Mouse (Mus musculus) liver, embryonic 18 days (tissue): Measurements from ENCODE around the gene Dido1. TPM values are rescaled to one million over a fixed set of nuclear protein-coding genes. Genes with fewer than 3 reads are reported as not detected.

ENCODE experiments used
- polyA plus RNA-seq: library from polyadenylated mRNA; depleted of rRNA; stranded (reverse); fragments of >200 nt; gene quantifications from 2 replicates; pipeline ENCODE4 v1.2.3, GENCODE M21; 2012; rRNA removed

Dido1 gene
- 10.1 and 13.0 TPM in 2 replicates for polyA plus RNA-seq

DNA sequence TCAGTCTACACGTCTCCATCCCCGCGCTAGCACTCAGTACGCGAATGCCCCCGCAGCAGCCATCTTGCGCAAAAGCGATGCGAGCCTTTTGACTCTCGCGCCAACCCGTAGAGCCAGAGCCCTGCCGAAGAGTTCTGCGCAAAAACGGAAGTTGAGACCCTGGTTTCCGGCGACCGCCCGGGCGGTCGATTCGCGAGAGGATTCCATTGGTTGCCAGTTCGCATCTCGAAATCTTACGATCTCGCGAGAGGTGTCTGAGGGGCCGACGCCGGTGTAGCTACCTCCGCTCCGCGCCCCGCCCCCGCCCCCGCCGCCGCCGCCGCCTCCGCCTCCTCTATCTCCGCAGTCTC lies at the start of gene Dido1, which contains the start of gene Gid8:
Dido1 (minus strand) TSS at position 77 of the 350 bp plus-strand sequence.
Gid8 (plus strand) TSS at position 195 of the 350 bp plus-strand sequence.

DNA sequence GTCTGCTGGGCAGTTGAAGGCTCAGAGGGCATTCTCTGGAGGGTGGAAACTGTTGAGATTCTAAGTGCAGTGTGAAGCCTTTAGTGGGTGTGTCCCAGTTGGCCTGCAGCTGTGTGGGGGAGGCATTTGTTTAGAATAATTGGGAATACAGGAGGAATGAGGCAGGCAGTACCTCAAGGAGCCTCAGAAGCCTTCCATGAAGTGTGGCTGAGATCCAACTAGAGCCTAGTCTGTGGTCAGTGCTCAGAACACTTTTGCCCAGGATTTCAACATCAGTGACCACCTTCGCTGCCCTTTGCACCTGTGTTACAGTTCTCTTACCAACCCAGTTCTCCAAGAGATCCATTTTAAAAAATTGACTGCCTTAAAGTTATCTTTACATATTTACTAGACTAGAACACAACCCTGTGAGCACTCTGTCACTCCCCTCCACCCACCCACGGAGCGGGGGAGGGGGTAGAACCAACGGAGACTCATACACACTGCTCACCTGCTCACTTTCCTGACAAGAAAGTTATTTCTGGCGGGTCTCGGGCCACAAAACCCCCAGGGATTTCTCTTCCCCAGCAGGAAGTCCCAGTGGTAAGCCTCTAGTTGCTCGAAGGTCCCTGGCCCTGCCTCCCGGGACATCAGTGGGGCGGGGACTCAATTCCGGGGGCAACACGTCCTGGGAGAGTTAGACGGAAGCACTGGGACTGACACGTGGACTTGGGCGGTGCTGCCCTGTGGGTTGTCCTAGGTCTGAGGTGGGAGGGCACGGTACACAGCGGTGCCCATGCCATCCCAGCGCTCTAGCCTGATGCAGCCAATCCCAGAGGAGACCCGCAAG lies 15.0 kb upstream of the Dido1 start, which contains the start of gene Slc17a9:
Slc17a9 (plus strand) TSS at position 679 of the 829 bp plus-strand sequence.

GRCm38 (mm10) chr2:180642555-180643260 lies 67.1 kb downstream of the Dido1 start, which contains the start of gene Tcfl5:
Gene Tcfl5, minus strand, starts transcription at chr2:180642708.

Other genes starting within 250 kb of the Dido1 start
- 0.01 and 0.02 TPM in 2 replicates for gene Ntsr1, start 210.0 kb downstream of the Dido1 start, polyA plus RNA-seq
- gene Mrgbp, start 128.7 kb downstream of the Dido1 start, polyA plus RNA-seq: 11.4 and 12.6 TPM in 2 replicates
- gene Ogfr, start 120.8 kb downstream of the Dido1 start, polyA plus RNA-seq: 43.3 and 47.9 TPM in 2 replicates
- 0.89 and 0.97 TPM in 2 replicates for gene Col9a3, start 112.2 kb downstream of the Dido1 start, polyA plus RNA-seq
- 0.12 and 0.20 TPM in 2 replicates for gene Tcfl5, start 67.3 kb downstream of the Dido1 start, polyA plus RNA-seq
- gene Gid8, start 118 bp upstream of the Dido1 start, polyA plus RNA-seq: 54.0 and 54.6 TPM in 2 replicates
- 15.6 and 19.5 TPM in 2 replicates for gene Slc17a9, start 15.3 kb upstream of the Dido1 start, polyA plus RNA-seq
- gene Bhlhe23, start 66.9 kb upstream of the Dido1 start, polyA plus RNA-seq: not detected in 2 replicates
- gene Ythdf1, start 210.9 kb upstream of the Dido1 start, polyA plus RNA-seq: 16.6 and 17.1 TPM in 2 replicates
- not detected in 2 replicates for gene Birc7, start 219.0 kb upstream of the Dido1 start, polyA plus RNA-seq
- 2.0 and 2.2 TPM in 2 replicates for gene Nkain4, start 244.7 kb upstream of the Dido1 start, polyA plus RNA-seq